Mouse (Mus musculus) stomach, postnatal 0 days (tissue): ENCODE measurements around the gene Sco2. TPM values are rescaled to one million over a fixed set of nuclear protein-coding genes. Genes with fewer than 3 reads are reported as not detected.

Experiments used
- ATAC-seq: fragments of 200-750 bp; cut with Nextera tagmentation; 2 replicates; pipeline ENCODE4 v1.8.0; 2017; ENCODE audit not compliant: low FRiP score, low TSS enrichment
- DNase-seq: peaks from one replicate; pipeline ENCODE4 v3.0.0-alpha.2; 2016; ENCODE audit warnings: low spot score
- H3K27ac ChIP-seq: fragments of 300-500 bp; sonication (generic); replicated peaks from 2 replicates; pipeline ENCODE4 v1.5.1; 2014; ENCODE audit warnings: mild to moderate bottlenecking, control low read depth
- H3K27me3 ChIP-seq: fragments of 300-500 bp; sonication (generic); 2 replicates; pipeline ENCODE4 v1.6.1; 2014; ENCODE audit warnings: low read length; ENCODE audit not compliant: control insufficient read depth, insufficient read depth
- H3K36me3 ChIP-seq: fragments of 300-500 bp; sonication (generic); 2 replicates; pipeline ENCODE4 v1.6.1; 2014; ENCODE audit warnings: low read length, mixed read lengths; ENCODE audit not compliant: control insufficient read depth, insufficient read depth
- H3K4me1 ChIP-seq: fragments of 300-500 bp; sonication (generic); replicated peaks from 2 replicates; pipeline ENCODE4 v1.6.1; 2014; ENCODE audit warnings: antibody characterized with exemption; ENCODE audit not compliant: control insufficient read depth, insufficient read depth
- H3K4me2 ChIP-seq: fragments of 300-500 bp; sonication (generic); replicated peaks from 2 replicates; pipeline ENCODE4 v1.6.1; 2014; ENCODE audit warnings: low read depth, mild to moderate bottlenecking, control low read depth, moderate library complexity
- H3K4me3 ChIP-seq: fragments of 300-500 bp; sonication (generic); 2 replicates; pipeline ENCODE4 v1.5.1; 2014; ENCODE audit warnings: low read depth, low read length, control low read depth
- H3K9ac ChIP-seq: fragments of 300-500 bp; sonication (generic); 2 replicates; pipeline ENCODE4 v1.6.1; 2014; ENCODE audit warnings: mild to moderate bottlenecking, low read length, control low read depth, mixed read lengths
- H3K9me3 ChIP-seq: fragments of 300-500 bp; sonication (generic); 2 replicates; pipeline ENCODE4 v1.6.1; 2016; ENCODE audit warnings: low read length; ENCODE audit not compliant: control insufficient read depth
- CTCF ChIP-seq: IDR thresholded peaks from 2 replicates; pipeline ENCODE4 v1.5.1; 2016; ENCODE audit warnings: antibody characterized with exemption, low read depth, mild to moderate bottlenecking, moderate library complexity
- EP300 ChIP-seq: optimal IDR thresholded peaks from 2 replicates; pipeline ENCODE3; 2016; ENCODE audit warnings: antibody characterized with exemption
- WGBS: fragments of 180-500 bp; shearing (Covaris S2); extraction: QIAGEN DNeasy Blood & Tissue Kit; methylation state at CpG from one replicate; pipeline ENCODE4 v1.1.7; 2014; 5-methylcytosine and 5-hydroxymethylcytosine counted together
- polyA plus RNA-seq: library from polyadenylated mRNA; unstranded; fragments of >200 nt; fragmentation: Nextera tagmentation; extraction: Ambion mirVana; gene quantifications from 2 replicates; pipeline ENCODE4 v1.2.1, GENCODE M21; 2015

Sco2 gene
- polyA plus RNA-seq, 1 experiment from 2014 or later = 6.3 TPM

GRCm38 (mm10) chr15:89334271-89334670, 39.4 kb downstream of the Sco2 start, which contains the start of gene Miox:
TSS of gene Miox (plus strand) at chr15:89334398.
- Histone ChIP-seq H3K9ac (no peak within 1 kb of the TSS), H3K36me3 (no peaks in the 10 kb centered on the region), H3K9me3 (no peaks in the 10 kb centered on the region), H3K27ac (no peak within 1 kb of the TSS), H3K4me2 (no peak within 1 kb of the TSS), H3K27me3 (no peaks in the 10 kb centered on the region), H3K4me3 (no peak within 1 kb of the TSS), H3K4me1 (no peaks in the 10 kb centered on the region)
- TF ChIP-seq CTCF (no peak), EP300 (no peak)
- ATAC-seq = no peak
- WGBS = 82% methylated on average over 7 of the region's 7 CpGs
- no peak for DNase-seq

- H3K27me3 ChIP-seq = no peaks in the 10 kb centered on the region
- ATAC-seq = no peak
- TF ChIP-seq CTCF = no peak
- no peak for TF ChIP-seq EP300
- no peak overlapping the region for H3K4me2 ChIP-seq
- no peak overlapping the region for H3K9ac ChIP-seq
- no peak overlapping the region for H3K27ac ChIP-seq
- H3K36me3 ChIP-seq = no peaks in the 10 kb centered on the region
- DNase-seq = no peak
- H3K9me3 ChIP-seq = no peaks in the 10 kb centered on the region
- WGBS = 58% methylated on average over 5 of the region's 5 CpGs
- no peaks in the 10 kb centered on the region for H3K4me1 ChIP-seq
- H3K4me3 ChIP-seq = no peak overlapping the region
Observed at GRCm38 (mm10) chr15:89326441-89326840, 47.2 kb downstream of the Sco2 start.

GRCm38 (mm10) chr15:89323656-89324055, 50.0 kb downstream of the Sco2 start:
- Histone ChIP-seq H3K27ac (no peak overlapping the region), H3K9ac (no peak overlapping the region), H3K4me2 (peak overlapping the region; percentile 45; the same call in 1 of the 2 replicates), H3K4me1 (no peaks in the 10 kb centered on the region), H3K9me3 (no peaks in the 10 kb centered on the region), H3K27me3 (no peaks in the 10 kb centered on the region), H3K36me3 (no peaks in the 10 kb centered on the region), H3K4me3 (no peak overlapping the region)
- no peak for TF ChIP-seq CTCF
- TF ChIP-seq EP300 = no peak
- DNase-seq (no peak), ATAC-seq (no peak)
- 94% methylated on average over 4 of the region's 4 CpGs for WGBS

- DNase-seq (no peak), ATAC-seq (no peak)
- Histone ChIP-seq H3K27me3 (no peaks in the 10 kb centered on the region), H3K4me1 (no peaks in the 10 kb centered on the region), H3K27ac (no peak within 1 kb of the TSS), H3K9ac (peak within 1 kb of the TSS; percentile 47), H3K9me3 (no peaks in the 10 kb centered on the region), H3K4me2 (peak within 1 kb of the TSS; percentile 45), H3K4me3 (peak within 1 kb of the TSS; percentile 19; the same call in 1 of the 2 replicates), H3K36me3 (no peaks in the 10 kb centered on the region)
- TF ChIP-seq EP300 (no peak), CTCF (no peak)
- 9% methylated on average over 26 of the region's 26 CpGs for WGBS
Observed at GRCm38 (mm10) chr15:89322670-89323522, 50.8 kb downstream of the Sco2 start, which contains the start of gene Adm2. TSS of gene Adm2 (plus strand) at chr15:89322720.

Other genes starting within 250 kb of the Sco2 start
- 10.7 and 12.4 TPM in 2 replicates for gene Hdac10, start 245.1 kb downstream of the Sco2 start, polyA plus RNA-seq
- 3.1 and 3.2 TPM in 2 replicates for gene Mapk12, start 233.1 kb downstream of the Sco2 start, polyA plus RNA-seq
- gene Mapk11, start 224.2 kb downstream of the Sco2 start, polyA plus RNA-seq = 1.8 and 2.1 TPM in 2 replicates
- 75.2 and 85.9 TPM in 2 replicates for gene Plxnb2, start 193.1 kb downstream of the Sco2 start, polyA plus RNA-seq
- gene Dennd6b, start 177.3 kb downstream of the Sco2 start, polyA plus RNA-seq = 4.1 and 5.3 TPM in 2 replicates
- 16.2 and 17.2 TPM in 2 replicates for gene Ppp6r2, start 162.3 kb downstream of the Sco2 start, polyA plus RNA-seq
- 27.6 and 31.9 TPM in 2 replicates for gene Sbf1, start 58.5 kb downstream of the Sco2 start, polyA plus RNA-seq
- gene Adm2, start 51.1 kb downstream of the Sco2 start, polyA plus RNA-seq = 0.44 and 0.47 TPM in 2 replicates
- gene Miox, start 39.4 kb downstream of the Sco2 start, polyA plus RNA-seq = 0.17 TPM in 1 of 2 replicates, not detected in the other
- 24.3 and 24.4 TPM in 2 replicates for gene Lmf2, start 18.2 kb downstream of the Sco2 start, polyA plus RNA-seq
- 69.4 and 72.8 TPM in 2 replicates for gene Ncaph2, start 18.1 kb downstream of the Sco2 start, polyA plus RNA-seq
- gene Tymp, start 3.2 kb upstream of the Sco2 start, polyA plus RNA-seq = 1.4 and 1.6 TPM in 2 replicates
- 0.56 and 0.80 TPM in 2 replicates for gene Odf3b, start 5.4 kb upstream of the Sco2 start, polyA plus RNA-seq
- 0.02 TPM in 1 of 2 replicates, not detected in the other for gene Klhdc7b, start 11.1 kb upstream of the Sco2 start, polyA plus RNA-seq
- gene Syce3, start 36.7 kb upstream of the Sco2 start, polyA plus RNA-seq = 0.25 TPM in 1 of 2 replicates, not detected in the other
- gene Cpt1b, start 52.0 kb upstream of the Sco2 start, polyA plus RNA-seq = 0.51 and 0.63 TPM in 2 replicates
- 1.3 and 1.6 TPM in 2 replicates for gene C730034F03Rik, start 55.7 kb upstream of the Sco2 start, polyA plus RNA-seq
- gene Gm44502, start 55.9 kb upstream of the Sco2 start, polyA plus RNA-seq = not detected in 2 replicates
- gene Chkb, start 56.1 kb upstream of the Sco2 start, polyA plus RNA-seq = 46.8 and 47.9 TPM in 2 replicates
- 1.6 and 1.9 TPM in 2 replicates for gene Mapk8ip2, start 80.1 kb upstream of the Sco2 start, polyA plus RNA-seq
- 10.3 and 11.1 TPM in 2 replicates for gene Arsa, start 103.6 kb upstream of the Sco2 start, polyA plus RNA-seq
- gene Shank3, start 125.8 kb upstream of the Sco2 start, polyA plus RNA-seq = 0.35 and 0.40 TPM in 2 replicates
- gene Acr, start 194.5 kb upstream of the Sco2 start, polyA plus RNA-seq = 0.08 TPM in 1 of 2 replicates, not detected in the other
- gene Rabl2, start 218.1 kb upstream of the Sco2 start, polyA plus RNA-seq = 13.4 and 14.2 TPM in 2 replicates